Mouse (Mus musculus) ES-Bruce4 (cell line): ENCODE results near the gene Pde11a.
A peak's percentile ranks its signal among the peaks of the same experiment; 100 is the strongest.

Source experiments
- CTCF ChIP-seq: IDR thresholded peaks from one replicate; pipeline ENCODE4 v1.8.1; 2011; ENCODE audit warnings: low read depth, low read length
- EP300 ChIP-seq: IDR thresholded peaks from 2 replicates; pipeline ENCODE4 v1.6.1; 2011; ENCODE audit warnings: low read depth, low read length; ENCODE audit not compliant: insufficient read depth
- POLR2A ChIP-seq: IDR thresholded peaks from one replicate; pipeline ENCODE4 v1.8.1; 2011; ENCODE audit warnings: low read length; ENCODE audit not compliant: insufficient read depth

GRCm38 (mm10) chr2:76367188-76367922, 28.8 kb upstream of the Pde11a start:
- TF ChIP-seq POLR2A: no peak
- TF ChIP-seq EP300: no peak
- TF ChIP-seq CTCF: peak; percentile 25
